8 mouse cellular contexts compared by ENCODE assay signal in the genomic region with DNA sequence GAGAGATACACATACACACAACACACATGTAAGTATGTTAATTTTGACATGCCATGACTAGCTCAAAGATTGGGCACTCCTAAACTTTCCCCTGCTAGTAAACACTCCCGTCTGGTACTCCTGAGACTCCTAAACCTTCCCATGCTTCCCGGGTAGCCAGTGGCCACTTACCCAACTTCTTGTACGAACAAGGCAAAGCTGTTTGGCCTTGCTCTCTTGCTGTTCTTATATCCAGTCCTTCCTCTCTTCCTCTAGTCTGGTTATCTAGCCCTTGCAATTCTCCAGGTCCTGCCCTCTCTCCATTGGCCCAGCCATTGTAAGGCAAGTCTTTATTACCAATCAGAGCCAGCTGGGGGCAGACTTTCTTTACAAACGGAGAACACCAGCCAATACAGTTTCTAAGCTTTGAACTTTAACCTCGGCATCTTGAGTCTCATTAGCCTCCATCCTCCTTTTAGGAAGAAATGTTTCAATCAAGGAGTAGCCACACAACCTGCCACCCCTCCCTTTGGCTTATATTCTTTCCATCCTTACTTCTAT. TPM values are rescaled to one million over a fixed set of nuclear protein-coding genes. Genes with fewer than 3 reads are reported as not detected.
DNase-seq lines count a peak whose midpoint lies in the region; ATAC-seq lines count a peak whose summit lies in the region.

A gene (minus strand): TSS at position 335 of the 540 bp plus-strand sequence.

- peak; percentile 55 for DNase-seq in cerebellum, postnatal 10 days
- no peak for DNase-seq in cerebellum, adult 9-11 months
- DNase-seq in c-Kit-positive CD71-positive TER-119-negative erythroid progenitor cells, embryonic 14.5 days (ENCODE audit: low read depth) = peak; percentile 75
- DNase-seq in gastrocnemius, postnatal 14 days = no peak
- DNase-seq in limb, embryonic 10.5 days (ENCODE audit: low spot score) = no peak

- 0 out of 2 replicates have a peak, but pooled peaks cover 6% of the 10 kb centered on the region for H3K4me1 ChIP-seq in intestine, embryonic 15.5 days (replicated peaks)
- peaks cover 13% of the 10 kb centered on the region for H3K4me1 ChIP-seq in limb, embryonic 10.5 days
- peaks cover 21% of the 10 kb centered on the region for H3K4me1 ChIP-seq in midbrain, embryonic 13.5 days (replicated peaks)
- H3K4me1 ChIP-seq in stomach, embryonic 14.5 days (ENCODE audit: control insufficient read depth, insufficient read depth, low read length) = peaks cover 11% of the 10 kb centered on the region; the same call in 1 of the 2 replicates

- no peak for ATAC-seq in intestine, embryonic 15.5 days
- no peak for ATAC-seq in midbrain, embryonic 13.5 days
- no peak for ATAC-seq in stomach, embryonic 14.5 days (ENCODE audit: insufficient number of reproducible peaks, insufficient read depth, low FRiP score, low read depth)

- H3K36me3 ChIP-seq in intestine, embryonic 15.5 days = no peaks in the 10 kb centered on the region
- H3K36me3 ChIP-seq in limb, embryonic 10.5 days = no peaks in the 10 kb centered on the region
- no peaks in the 10 kb centered on the region for H3K36me3 ChIP-seq in midbrain, embryonic 13.5 days
- H3K36me3 ChIP-seq in stomach, embryonic 14.5 days (ENCODE audit: control insufficient read depth, insufficient read depth, low read length) = no peaks in the 10 kb centered on the region

- no peak within 1 kb of the TSS for H3K4me2 ChIP-seq in intestine, embryonic 15.5 days (replicated peaks)
- H3K4me2 ChIP-seq in midbrain, embryonic 13.5 days (replicated peaks) = no peak within 1 kb of the TSS
- no peak within 1 kb of the TSS for H3K4me2 ChIP-seq in stomach, embryonic 14.5 days (replicated peaks; ENCODE audit: low read depth, low read length)

- no peaks in the 10 kb centered on the region for H3K27me3 ChIP-seq in intestine, embryonic 15.5 days (replicated peaks)
- H3K27me3 ChIP-seq in limb, embryonic 10.5 days (ENCODE audit: low read depth, poor library complexity, severe bottlenecking) = no peaks in the 10 kb centered on the region
- no peaks in the 10 kb centered on the region for H3K27me3 ChIP-seq in midbrain, embryonic 13.5 days
- H3K27me3 ChIP-seq in stomach, embryonic 14.5 days (ENCODE audit: control insufficient read depth, insufficient read depth, low read length) = no peaks in the 10 kb centered on the region

- no peak within 1 kb of the TSS for H3K27ac ChIP-seq in intestine, embryonic 15.5 days
- H3K27ac ChIP-seq in limb, embryonic 10.5 days = no peak within 1 kb of the TSS
- H3K27ac ChIP-seq in midbrain, embryonic 13.5 days = no peak within 1 kb of the TSS
- no peak within 1 kb of the TSS for H3K27ac ChIP-seq in stomach, embryonic 14.5 days (ENCODE audit: low read length)

- no peaks in the 10 kb centered on the region for H3K9me3 ChIP-seq in intestine, embryonic 15.5 days
- no peaks in the 10 kb centered on the region for H3K9me3 ChIP-seq in limb, embryonic 10.5 days (replicated peaks)
- H3K9me3 ChIP-seq in midbrain, embryonic 13.5 days = no peaks in the 10 kb centered on the region
- no peaks in the 10 kb centered on the region for H3K9me3 ChIP-seq in stomach, embryonic 14.5 days (ENCODE audit: control insufficient read depth, low read depth, low read length)

- intact Hi-C loops in gastrocnemius, postnatal 14 days (cut with DNase I; ENCODE audit: low total_unique reads) = no loop called here

- no peak within 1 kb of the TSS for H3K9ac ChIP-seq in intestine, embryonic 15.5 days
- no peak within 1 kb of the TSS for H3K9ac ChIP-seq in midbrain, embryonic 13.5 days (replicated peaks)
- H3K9ac ChIP-seq in stomach, embryonic 14.5 days (replicated peaks; ENCODE audit: low read depth, low read length) = no peak within 1 kb of the TSS

- no peak within 1 kb of the TSS for H3K4me3 ChIP-seq in intestine, embryonic 15.5 days (replicated peaks)
- H3K4me3 ChIP-seq in limb, embryonic 10.5 days = no peak within 1 kb of the TSS
- no peak within 1 kb of the TSS for H3K4me3 ChIP-seq in midbrain, embryonic 13.5 days (replicated peaks)
- no peak within 1 kb of the TSS for H3K4me3 ChIP-seq in stomach, embryonic 14.5 days (ENCODE audit: low read depth, low read length)

- 58% methylated on average over 5 of the region's 5 CpGs for WGBS in intestine, embryonic 15.5 days
- 55% methylated on average over 5 of the region's 5 CpGs for WGBS in limb, embryonic 10.5 days
- WGBS in midbrain, embryonic 13.5 days = 56% methylated on average over 5 of the region's 5 CpGs
- WGBS in stomach, embryonic 14.5 days = 54% methylated on average over 5 of the region's 5 CpGs

RNA-seq across cellular contexts. Expression of the gene that starts here (rescaled TPM):
- total RNA-seq in gastrocnemius, postnatal 14 days (2021) = 10 to 100 TPM; 52.3 to 53.6 TPM
- polyA plus RNA-seq in intestine, embryonic 15.5 days (2015; fragmentation: Nextera tagmentation; extraction: Ambion mirVana) = 32.2 and 32.3 TPM in 2 replicates
- polyA plus RNA-seq in limb, embryonic 10.5 days (2016; fragmentation: Nextera tagmentation; extraction: Ambion mirVana) = 37.0 and 41.7 TPM in 2 replicates
- 45.5 and 47.3 TPM in 2 replicates for polyA plus RNA-seq in midbrain, embryonic 13.5 days (2015; fragmentation: Nextera tagmentation; extraction: Ambion mirVana)
- 48.6 and 50.7 TPM in 2 replicates for polyA plus RNA-seq in stomach, embryonic 14.5 days (2014; fragmentation: Nextera tagmentation; extraction: Ambion mirVana)

Comparison
In these comparisons a context has a peak if more than half of its experiments do, and no peak if none do; other contexts are left out.
1. DNase-seq: peak in cerebellum, postnatal 10 days (2 of 2) and c-Kit-positive CD71-positive TER-119-negative erythroid progenitor cells, embryonic 14.5 days (single experiment); none in cerebellum, adult 9-11 months (single experiment), gastrocnemius, postnatal 14 days (single experiment) and limb, embryonic 10.5 days (single experiment).